Mouse (Mus musculus): ENCODE results near the gene Wasf3. TPM values are rescaled to one million over a fixed set of nuclear protein-coding genes. Genes with fewer than 3 reads are reported as not detected.
"Not testable (repeated sequence)": the region's sequence is repeated elsewhere in the genome, so short reads cannot be mapped to it uniquely, and the experiment has no call there.

Gene Wasf3
- total RNA-seq, 1 experiment: 6.2 TPM

DNA sequence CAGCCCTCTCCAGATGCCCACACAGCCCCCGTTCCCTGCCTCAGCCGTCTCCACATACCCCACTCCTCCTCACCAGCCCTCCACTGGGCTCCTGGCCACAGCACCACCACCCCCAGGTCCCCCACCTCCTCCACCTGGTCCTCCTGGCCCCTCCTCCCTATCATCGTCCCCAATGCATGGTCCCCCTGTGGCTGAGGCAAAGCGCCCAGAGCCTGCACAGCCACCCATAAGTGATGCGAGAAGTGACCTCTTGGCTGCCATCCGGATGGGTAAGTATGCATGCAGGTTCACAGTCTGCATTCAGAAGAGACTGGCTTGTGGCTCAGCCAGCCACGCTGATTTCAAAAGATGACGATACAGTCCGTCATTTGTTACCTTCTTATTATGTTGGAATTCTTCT lies 83.5 kb downstream of the Wasf3 start:
- H3K36me3 ChIP-seq (ENCODE audit: control insufficient read depth, insufficient read depth, low read length, poor library complexity, severe bottlenecking): peaks cover 25% of the 10 kb centered on the region
- H3K4me3 ChIP-seq (ENCODE audit: insufficient read depth in 1 of 2, low read depth in 1 of 2, low read length in 2 of 2, poor library complexity in 1 of 2, severe bottlenecking in 1 of 2): no peak overlapping the region
- no peak for DNase-seq (ENCODE audit: low read depth, low spot score)
- H3K4me1 ChIP-seq (ENCODE audit: control insufficient read depth in 2 of 2, insufficient read depth in 2 of 2, low read length in 2 of 2, poor library complexity in 1 of 2): no peaks in the 10 kb centered on the region
- in situ Hi-C loops (cut with MboI; ENCODE audit: low sequenced_read_pairs in 2 of 2, unreplicated experiment in 2 of 2): no loop called here
- no peak overlapping the region for H3K9ac ChIP-seq (ENCODE audit: insufficient read depth, low read depth, low read length, poor library complexity, severe bottlenecking)
- TF ChIP-seq MAFK (IDR thresholded peaks at IDR 0.05; ENCODE audit: insufficient read depth, low read depth, low read length): no peak
- no peak for TF ChIP-seq HCFC1 (IDR thresholded peaks at IDR 0.05; ENCODE audit: borderline replicate concordance, insufficient read depth, low read length)
- TF ChIP-seq CHD2 (IDR thresholded peaks at IDR 0.05; ENCODE audit: low read depth, low read length): no peak
- TF ChIP-seq ZNF384 (IDR thresholded peaks at IDR 0.05; ENCODE audit: low read depth, low read length): no peak
- TF ChIP-seq ZC3H11A (IDR thresholded peaks at IDR 0.05; ENCODE audit: borderline replicate concordance, low read depth, low read length): no peak
- H3K9me3 ChIP-seq (ENCODE audit: control insufficient read depth, insufficient read depth, low read depth, low read length): no peaks in the 10 kb centered on the region
- no peak overlapping the region for H3K27ac ChIP-seq (ENCODE audit: insufficient read depth, low read depth, low read length, poor library complexity, severe bottlenecking)

DNA sequence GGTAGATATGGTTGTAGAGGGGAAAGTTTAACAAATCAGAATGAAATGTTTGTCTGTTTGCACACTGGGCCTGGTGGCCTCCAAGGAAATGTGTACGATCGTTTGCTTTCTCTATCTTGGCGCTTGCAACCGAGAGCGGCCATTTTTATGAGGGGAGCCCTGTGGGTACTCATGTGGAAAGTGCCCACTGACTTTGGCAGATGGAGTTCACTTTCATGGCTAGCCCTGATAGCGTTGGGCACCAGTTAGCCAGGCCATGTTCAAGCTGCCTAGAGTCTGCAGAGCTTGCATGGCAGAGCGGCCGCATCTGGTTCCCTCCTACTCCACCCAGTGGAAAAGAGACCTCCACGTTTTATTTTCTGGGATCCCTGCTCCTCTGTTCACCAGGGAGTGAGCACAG lies 86.0 kb downstream of the Wasf3 start:
- Histone ChIP-seq H3K27ac (ENCODE audit: insufficient read depth, low read depth, low read length, poor library complexity, severe bottlenecking) (no peak overlapping the region), H3K4me3 (ENCODE audit: insufficient read depth in 1 of 2, low read depth in 1 of 2, low read length in 2 of 2, poor library complexity in 1 of 2, severe bottlenecking in 1 of 2) (no peak overlapping the region), H3K9ac (ENCODE audit: insufficient read depth, low read depth, low read length, poor library complexity, severe bottlenecking) (no peak overlapping the region), H3K36me3 (ENCODE audit: control insufficient read depth, insufficient read depth, low read length, poor library complexity, severe bottlenecking) (peaks cover 23% of the 10 kb centered on the region), H3K4me1 (ENCODE audit: control insufficient read depth in 2 of 2, insufficient read depth in 2 of 2, low read length in 2 of 2, poor library complexity in 1 of 2) (no peaks in the 10 kb centered on the region), H3K9me3 (ENCODE audit: control insufficient read depth, insufficient read depth, low read depth, low read length) (no peaks in the 10 kb centered on the region)
- no peak for DNase-seq (ENCODE audit: low read depth, low spot score)
- in situ Hi-C loops (cut with MboI; ENCODE audit: low sequenced_read_pairs in 2 of 2, unreplicated experiment in 2 of 2): no loop called here
- TF ChIP-seq MAFK (IDR thresholded peaks at IDR 0.05; ENCODE audit: insufficient read depth, low read depth, low read length) (no peak), ZNF384 (IDR thresholded peaks at IDR 0.05; ENCODE audit: low read depth, low read length) (no peak), HCFC1 (IDR thresholded peaks at IDR 0.05; ENCODE audit: borderline replicate concordance, insufficient read depth, low read length) (no peak), CHD2 (IDR thresholded peaks at IDR 0.05; ENCODE audit: low read depth, low read length) (no peak), ZC3H11A (IDR thresholded peaks at IDR 0.05; ENCODE audit: borderline replicate concordance, low read depth, low read length) (no peak)

- DNase-seq (ENCODE audit: low read depth, low spot score): no peak
- in situ Hi-C loops (cut with MboI; ENCODE audit: low sequenced_read_pairs in 2 of 2, unreplicated experiment in 2 of 2): no loop called here
- TF ChIP-seq ZC3H11A (IDR thresholded peaks at IDR 0.05; ENCODE audit: borderline replicate concordance, low read depth, low read length) (no peak), HCFC1 (IDR thresholded peaks at IDR 0.05; ENCODE audit: borderline replicate concordance, insufficient read depth, low read length) (no peak), CHD2 (IDR thresholded peaks at IDR 0.05; ENCODE audit: low read depth, low read length) (no peak), MAFK (IDR thresholded peaks at IDR 0.05; ENCODE audit: insufficient read depth, low read depth, low read length) (no peak), ZNF384 (IDR thresholded peaks at IDR 0.05; ENCODE audit: low read depth, low read length) (no peak)
- no peaks in the 10 kb centered on the region for H3K9me3 ChIP-seq (ENCODE audit: control insufficient read depth, insufficient read depth, low read depth, low read length)
- peaks cover 21% of the 10 kb centered on the region for H3K36me3 ChIP-seq (ENCODE audit: control insufficient read depth, insufficient read depth, low read length, poor library complexity, severe bottlenecking)
- no peaks in the 10 kb centered on the region for H3K4me1 ChIP-seq (ENCODE audit: control insufficient read depth in 2 of 2, insufficient read depth in 2 of 2, low read length in 2 of 2, poor library complexity in 1 of 2)
- H3K27ac ChIP-seq (ENCODE audit: insufficient read depth, low read depth, low read length, poor library complexity, severe bottlenecking): no peak overlapping the region
- H3K9ac ChIP-seq (ENCODE audit: insufficient read depth, low read depth, low read length, poor library complexity, severe bottlenecking): no peak overlapping the region
- no peak overlapping the region for H3K4me3 ChIP-seq (ENCODE audit: insufficient read depth in 1 of 2, low read depth in 1 of 2, low read length in 2 of 2, poor library complexity in 1 of 2, severe bottlenecking in 1 of 2)
Measured at GRCm38 (mm10) chr5:146471311-146471710, 86.5 kb downstream of the Wasf3 start.

DNA sequence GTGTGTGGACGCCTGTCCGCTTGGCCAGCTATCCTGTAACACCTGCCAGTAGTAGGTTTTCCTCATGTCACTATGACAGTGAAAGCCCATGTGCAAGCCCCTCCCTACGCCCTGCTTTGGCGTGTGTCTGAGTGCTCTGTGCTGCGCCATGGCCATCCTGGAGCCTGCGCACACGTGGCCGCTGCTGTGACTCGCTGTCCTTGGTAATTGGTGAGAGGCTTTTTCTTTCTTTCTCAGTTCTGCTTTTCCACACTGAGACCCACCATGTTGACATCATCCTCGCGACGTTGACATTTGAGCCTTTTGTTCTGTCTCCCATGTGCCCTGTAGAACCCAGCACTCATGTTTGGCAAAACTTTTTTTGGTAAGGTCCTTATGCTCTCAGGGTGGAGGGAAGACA lies 87.0 kb downstream of the Wasf3 start:
- Histone ChIP-seq H3K36me3 (ENCODE audit: control insufficient read depth, insufficient read depth, low read length, poor library complexity, severe bottlenecking) (peaks cover 19% of the 10 kb centered on the region), H3K4me3 (ENCODE audit: insufficient read depth in 1 of 2, low read depth in 1 of 2, low read length in 2 of 2, poor library complexity in 1 of 2, severe bottlenecking in 1 of 2) (no peak overlapping the region), H3K27ac (ENCODE audit: insufficient read depth, low read depth, low read length, poor library complexity, severe bottlenecking) (no peak overlapping the region), H3K9ac (ENCODE audit: insufficient read depth, low read depth, low read length, poor library complexity, severe bottlenecking) (no peak overlapping the region), H3K4me1 (ENCODE audit: control insufficient read depth in 2 of 2, insufficient read depth in 2 of 2, low read length in 2 of 2, poor library complexity in 1 of 2) (no peaks in the 10 kb centered on the region), H3K9me3 (ENCODE audit: control insufficient read depth, insufficient read depth, low read depth, low read length) (no peaks in the 10 kb centered on the region)
- TF ChIP-seq ZC3H11A (IDR thresholded peaks at IDR 0.05; ENCODE audit: borderline replicate concordance, low read depth, low read length) (no peak), ZNF384 (IDR thresholded peaks at IDR 0.05; ENCODE audit: low read depth, low read length) (no peak), CHD2 (IDR thresholded peaks at IDR 0.05; ENCODE audit: low read depth, low read length) (no peak), MAFK (IDR thresholded peaks at IDR 0.05; ENCODE audit: insufficient read depth, low read depth, low read length) (no peak), HCFC1 (IDR thresholded peaks at IDR 0.05; ENCODE audit: borderline replicate concordance, insufficient read depth, low read length) (no peak)
- DNase-seq (ENCODE audit: low read depth, low spot score): no peak
- in situ Hi-C loops (cut with MboI; ENCODE audit: low sequenced_read_pairs in 2 of 2, unreplicated experiment in 2 of 2): no loop called here

DNA sequence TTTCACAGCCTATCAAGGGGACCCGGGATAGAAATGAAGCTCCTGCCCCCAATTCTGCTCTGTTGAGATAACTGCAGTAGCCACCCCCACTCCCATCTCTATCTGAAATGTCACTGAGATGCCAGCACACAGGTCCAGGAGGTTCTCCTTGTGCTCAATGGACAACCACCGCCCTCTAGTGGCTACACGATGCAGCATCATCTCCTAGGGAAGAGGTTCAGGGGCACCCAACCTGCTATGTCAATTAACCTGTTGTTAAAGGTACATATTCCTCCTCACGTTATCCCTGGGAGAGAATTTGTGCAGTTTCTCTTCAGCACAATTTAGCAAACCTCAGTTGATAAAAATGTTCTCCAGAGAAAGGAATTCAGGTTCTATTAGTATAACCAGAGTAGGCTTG lies 94.8 kb downstream of the Wasf3 start:
- H3K9ac ChIP-seq (ENCODE audit: insufficient read depth, low read depth, low read length, poor library complexity, severe bottlenecking); DNase-seq (ENCODE audit: low read depth, low spot score); H3K9me3 ChIP-seq (ENCODE audit: control insufficient read depth, insufficient read depth, low read depth, low read length); H3K4me1 ChIP-seq (ENCODE audit: control insufficient read depth in 2 of 2, insufficient read depth in 2 of 2, low read length in 2 of 2, poor library complexity in 1 of 2); H3K27ac ChIP-seq (ENCODE audit: insufficient read depth, low read depth, low read length, poor library complexity, severe bottlenecking); H3K36me3 ChIP-seq (ENCODE audit: control insufficient read depth, insufficient read depth, low read length, poor library complexity, severe bottlenecking); H3K4me3 ChIP-seq (ENCODE audit: insufficient read depth in 1 of 2, low read depth in 1 of 2, low read length in 2 of 2, poor library complexity in 1 of 2, severe bottlenecking in 1 of 2): not testable (repeated sequence)
- in situ Hi-C loops (cut with MboI; ENCODE audit: low sequenced_read_pairs in 2 of 2, unreplicated experiment in 2 of 2): loop anchor here (5.0 to 25.0 kb wide), 3 partner anchors 92 to 292 kb away; partner anchors contain the start of genes 1700001J03Rik (in 2 of the 2) and Wasf3 (in 1 of the 2)

DNA sequence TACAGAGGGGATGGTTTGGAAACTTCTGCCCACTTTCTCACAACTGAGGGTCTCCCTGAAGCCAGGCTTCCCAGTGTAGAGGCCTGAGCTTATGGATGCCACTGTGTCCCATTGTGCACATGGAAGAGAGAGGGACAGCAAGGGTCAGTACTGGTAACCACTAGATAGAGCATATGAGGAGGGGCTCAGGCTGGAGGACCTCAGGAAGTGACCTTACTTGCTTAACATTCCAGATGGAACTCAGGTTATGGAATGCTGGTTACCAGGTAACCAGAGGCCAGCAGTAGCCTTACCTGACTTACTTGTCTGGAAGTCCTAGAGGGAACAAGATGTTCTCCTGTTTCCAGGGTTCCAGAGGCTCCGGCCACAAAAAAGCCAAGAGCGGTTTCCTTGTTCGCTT lies 96.9 kb downstream of the Wasf3 start, which contains the start of gene Gm6408:
Gene Gm6408 (plus strand): TSS at position 301 of the 400 bp plus-strand sequence.
- not testable (repeated sequence) for H3K27ac ChIP-seq (ENCODE audit: insufficient read depth, low read depth, low read length, poor library complexity, severe bottlenecking); DNase-seq (ENCODE audit: low read depth, low spot score); H3K36me3 ChIP-seq (ENCODE audit: control insufficient read depth, insufficient read depth, low read length, poor library complexity, severe bottlenecking); H3K4me3 ChIP-seq (ENCODE audit: insufficient read depth in 1 of 2, low read depth in 1 of 2, low read length in 2 of 2, poor library complexity in 1 of 2, severe bottlenecking in 1 of 2); H3K4me1 ChIP-seq (ENCODE audit: control insufficient read depth in 2 of 2, insufficient read depth in 2 of 2, low read length in 2 of 2, poor library complexity in 1 of 2); H3K9ac ChIP-seq (ENCODE audit: insufficient read depth, low read depth, low read length, poor library complexity, severe bottlenecking); H3K9me3 ChIP-seq (ENCODE audit: control insufficient read depth, insufficient read depth, low read depth, low read length)
- in situ Hi-C loops (cut with MboI; ENCODE audit: low sequenced_read_pairs in 2 of 2, unreplicated experiment in 2 of 2): loop anchor here (25.0 kb wide), 2 partner anchors 94 to 294 kb away; partner anchors contain the start of genes 1700001J03Rik (in 2 of the 2) and Wasf3 (in 1 of the 2)

DNA sequence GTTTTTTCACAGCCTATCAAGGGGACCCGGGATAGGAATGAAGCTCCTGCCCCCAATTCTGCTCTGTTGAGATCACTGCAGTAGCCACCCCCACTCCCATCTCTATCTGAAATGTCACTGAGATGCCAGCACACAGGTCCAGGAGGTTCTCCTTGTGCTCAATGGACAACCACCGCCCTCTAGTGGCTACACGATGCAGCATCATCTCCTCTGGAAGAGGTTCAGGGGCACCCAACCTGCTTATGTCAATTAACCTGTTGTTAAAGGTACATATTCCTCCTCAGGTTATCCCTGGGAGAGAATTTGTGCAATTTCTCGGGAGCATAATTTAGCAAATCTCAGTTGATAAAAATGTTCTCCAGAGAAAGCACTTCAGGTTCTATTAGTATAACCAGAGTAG lies 104.2 kb downstream of the Wasf3 start:
- H3K4me3 ChIP-seq (ENCODE audit: insufficient read depth in 1 of 2, low read depth in 1 of 2, low read length in 2 of 2, poor library complexity in 1 of 2, severe bottlenecking in 1 of 2); H3K27ac ChIP-seq (ENCODE audit: insufficient read depth, low read depth, low read length, poor library complexity, severe bottlenecking); H3K36me3 ChIP-seq (ENCODE audit: control insufficient read depth, insufficient read depth, low read length, poor library complexity, severe bottlenecking); H3K9me3 ChIP-seq (ENCODE audit: control insufficient read depth, insufficient read depth, low read depth, low read length); H3K4me1 ChIP-seq (ENCODE audit: control insufficient read depth in 2 of 2, insufficient read depth in 2 of 2, low read length in 2 of 2, poor library complexity in 1 of 2); H3K9ac ChIP-seq (ENCODE audit: insufficient read depth, low read depth, low read length, poor library complexity, severe bottlenecking); DNase-seq (ENCODE audit: low read depth, low spot score): not testable (repeated sequence)
- in situ Hi-C loops (cut with MboI; ENCODE audit: low sequenced_read_pairs in 2 of 2, unreplicated experiment in 2 of 2): loop anchor here (25.0 kb wide), 2 partner anchors 102 to 302 kb away; partner anchors contain the start of genes 1700001J03Rik (in 2 of the 2) and Wasf3 (in 1 of the 2)

All from ES-E14 (cell line).